Mouse (Mus musculus): Measurements from ENCODE around the gene Krtap1-3.
A peak's percentile ranks its signal among the peaks of the same experiment; 100 is the strongest.
"Not testable (repeated sequence)": the region's sequence is repeated elsewhere in the genome, so short reads cannot be mapped to it uniquely, and the experiment has no call there.

The Krtap1-3 gene

GRCm38 (mm10) chr11:99590981-99591380, at the start of gene Krtap1-3:
TSS of gene Krtap1-3 (minus strand) at chr11:99591339.
- no peak for DNase-seq (ENCODE audit: low read depth, low spot score)

DNA sequence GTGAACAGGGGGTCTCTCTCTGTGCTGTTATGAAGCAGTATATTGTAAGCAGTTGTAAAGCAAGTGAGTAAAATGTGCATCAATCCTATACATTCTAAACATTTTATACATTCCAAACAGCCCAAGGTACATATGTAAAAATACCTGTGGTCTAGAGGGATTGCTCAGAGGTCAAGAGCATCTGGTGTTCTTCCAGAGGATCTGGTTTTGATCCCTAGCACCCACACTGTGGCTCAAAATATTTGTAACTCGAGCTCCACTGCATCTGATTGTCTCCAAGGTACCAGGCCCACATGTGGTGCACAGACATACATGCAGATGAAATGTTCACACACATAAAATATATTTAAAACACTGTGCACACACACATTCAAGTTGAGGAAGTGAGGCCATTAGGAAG, 49.8 kb upstream of the Krtap1-3 start:
- peak; percentile 29 for DNase-seq (ENCODE audit: low read depth, low spot score)

DNA sequence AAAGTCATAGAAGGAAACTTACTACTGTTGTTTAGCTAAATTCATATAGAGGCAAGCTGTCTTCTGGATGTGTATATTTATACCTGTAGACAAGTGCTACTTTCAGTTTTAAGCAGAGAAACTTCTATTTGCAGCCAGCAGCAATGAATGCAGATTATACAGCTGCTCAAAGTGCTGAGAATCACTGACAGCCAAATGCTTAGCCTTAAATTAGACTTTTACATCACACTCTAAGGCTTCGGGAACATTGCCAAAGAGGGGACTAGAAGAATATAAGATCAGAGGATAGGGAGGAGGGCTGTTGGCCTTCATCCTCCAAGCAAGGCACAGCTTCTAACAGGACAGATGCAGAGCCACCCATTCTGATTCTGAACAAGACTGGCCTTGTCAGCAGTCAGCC, 45.9 kb upstream of the Krtap1-3 start:
- no peak for DNase-seq (ENCODE audit: low read depth, low spot score)

GRCm38 (mm10) chr11:99634653-99635134, 43.6 kb upstream of the Krtap1-3 start, which contains the start of gene Krtap4-2:
TSS of gene Krtap4-2 (minus strand) at chr11:99635084.
- no peak for DNase-seq (ENCODE audit: low read depth, low spot score)

DNA sequence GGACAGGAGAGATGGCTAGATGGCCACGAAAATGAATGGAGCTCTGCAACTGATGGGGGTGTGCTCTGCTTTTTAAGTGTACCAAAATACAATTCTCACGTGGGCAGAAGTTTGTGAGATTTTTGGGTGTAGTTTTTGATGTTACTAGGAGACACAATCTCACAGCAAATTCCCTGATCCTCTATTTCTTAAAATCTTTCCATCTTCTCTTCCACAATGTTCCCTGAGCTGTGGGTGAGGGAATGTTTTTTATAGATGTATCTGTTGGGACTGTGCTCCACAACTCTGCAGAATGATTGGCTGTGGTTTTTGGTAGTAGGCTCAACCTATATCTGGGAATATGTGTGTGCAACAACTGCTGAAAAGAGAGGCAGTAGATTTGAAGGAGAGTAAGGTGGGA, 42.2 kb upstream of the Krtap1-3 start:
- no peak for DNase-seq (ENCODE audit: low read depth, low spot score)

- DNase-seq (ENCODE audit: low read depth, low spot score) = no peak
Measured at GRCm38 (mm10) chr11:99630890-99631289, 39.8 kb upstream of the Krtap1-3 start.

GRCm38 (mm10) chr11:99628138-99628537, 37.0 kb upstream of the Krtap1-3 start, which contains the start of gene Krtap4-1:
TSS of gene Krtap4-1 (minus strand) at chr11:99628238.
- no peak for DNase-seq (ENCODE audit: low read depth, low spot score)

GRCm38 (mm10) chr11:99620335-99620734, 29.2 kb upstream of the Krtap1-3 start, which contains the start of gene Gm11562:
TSS of gene Gm11562 (minus strand) at chr11:99620435.
- no peak for DNase-seq (ENCODE audit: low read depth, low spot score)

- DNase-seq (ENCODE audit: low read depth, low spot score) = no peak
Measured at GRCm38 (mm10) chr11:99614796-99615363, 23.7 kb upstream of the Krtap1-3 start, which contains the start of gene Krtap2-4. TSS of gene Krtap2-4 (minus strand) at chr11:99614846.

DNA sequence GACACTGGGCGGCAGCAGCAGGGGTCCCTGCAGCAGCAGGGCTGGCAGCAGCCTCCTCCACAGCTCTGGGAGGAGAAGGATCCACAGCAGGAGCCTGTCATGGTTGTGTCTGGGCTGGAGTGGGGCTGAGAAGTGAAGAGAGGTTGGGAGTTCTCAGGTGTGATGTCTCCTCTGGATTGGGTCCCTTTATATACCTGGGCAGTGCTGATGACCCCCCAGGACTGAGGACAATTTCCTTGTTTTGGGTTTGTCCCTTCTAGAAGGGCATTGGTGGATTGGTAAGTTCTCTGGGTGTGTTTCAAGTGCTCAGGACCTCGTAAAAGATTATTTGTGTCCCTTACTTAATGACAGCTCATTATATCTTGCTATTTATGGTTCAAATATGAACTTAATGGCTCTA, 18.9 kb upstream of the Krtap1-3 start, which contains the start of gene Gm11937:
Gm11937 (minus strand) TSS at position 101 of the 400 bp plus-strand sequence.
- not testable (repeated sequence) for DNase-seq (ENCODE audit: low read depth, low spot score)

DNA sequence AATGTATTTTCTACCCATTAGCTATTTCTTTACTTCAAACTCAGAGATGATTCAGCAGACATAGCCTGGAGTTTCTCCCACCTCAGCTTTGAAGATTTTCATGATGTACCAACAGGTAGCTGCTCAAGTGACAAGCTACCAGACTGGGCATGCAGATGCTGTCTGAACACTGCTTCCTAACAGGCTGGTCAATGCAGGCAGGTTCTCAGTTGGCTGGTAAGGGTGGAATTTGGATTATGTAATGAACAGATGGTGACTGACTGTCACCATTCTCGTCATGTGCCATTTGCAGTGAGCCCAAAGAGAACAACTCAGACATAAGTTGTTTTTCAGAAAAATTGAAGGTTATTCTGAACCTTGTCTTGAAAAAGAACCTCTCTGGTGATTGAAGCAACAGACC, 18.0 kb upstream of the Krtap1-3 start:
- no peak for DNase-seq (ENCODE audit: low read depth, low spot score)

- DNase-seq (ENCODE audit: low read depth, low spot score) = not testable (repeated sequence)
Measured at GRCm38 (mm10) chr11:99603208-99603607, 12.1 kb upstream of the Krtap1-3 start, which contains the start of gene Gm11938. TSS of gene Gm11938 (minus strand) at chr11:99603308.

- not testable (repeated sequence) for DNase-seq (ENCODE audit: low read depth, low spot score)
Measured at GRCm38 (mm10) chr11:99597742-99598141, 6.6 kb upstream of the Krtap1-3 start, which contains the start of gene Krtap9-3. TSS of gene Krtap9-3 (minus strand) at chr11:99598105.

GRCm38 (mm10) chr11:99585096-99585495, 6.0 kb downstream of the Krtap1-3 start:
- DNase-seq (ENCODE audit: low read depth, low spot score) = no peak

DNA sequence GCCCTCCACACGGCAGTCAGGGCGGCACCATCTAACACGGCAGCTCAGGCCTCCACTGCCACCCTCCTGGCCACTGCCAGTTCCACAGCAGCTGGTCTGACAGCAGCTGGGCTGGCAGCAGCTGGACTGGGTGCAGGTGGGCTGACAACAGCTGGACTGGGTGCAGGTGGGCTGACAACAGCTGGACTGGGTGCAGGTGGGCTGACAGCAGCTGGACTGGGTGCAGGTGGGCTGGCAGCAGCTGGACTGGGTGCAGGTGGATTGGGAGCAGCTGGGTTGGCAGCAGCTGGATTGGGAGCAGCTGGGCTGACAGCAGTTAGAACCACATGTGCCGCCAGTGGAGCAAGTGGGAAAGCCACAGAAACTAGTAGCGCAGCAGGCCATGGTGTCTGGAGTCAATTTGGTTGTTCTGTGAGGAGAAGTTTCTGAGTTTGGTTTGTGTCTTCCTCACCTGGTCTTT, 7.9 kb downstream of the Krtap1-3 start, which contains the start of gene Krtap1-4:
Krtap1-4 (minus strand) TSS at position 410 of the 460 bp plus-strand sequence.
- no peak for DNase-seq (ENCODE audit: low read depth, low spot score)

DNA sequence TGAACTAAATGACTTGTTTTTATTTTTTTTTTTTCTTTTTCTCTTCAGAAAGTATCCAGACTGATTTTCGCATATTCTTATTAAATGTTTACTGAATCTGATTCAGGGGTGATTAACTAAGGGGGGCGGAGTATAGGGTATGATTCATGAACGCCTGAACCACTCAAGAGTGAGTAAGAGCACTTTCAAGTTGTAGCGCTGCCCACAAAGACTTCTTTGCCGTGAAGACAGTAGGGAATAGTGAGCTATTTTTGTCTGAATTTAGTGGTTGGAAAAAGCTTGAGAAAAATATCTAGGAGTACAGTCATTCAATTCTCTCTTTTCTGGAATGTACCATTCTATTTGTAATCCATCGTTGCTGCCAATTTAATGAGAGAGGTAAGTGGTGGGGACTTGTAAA, 9.6 kb downstream of the Krtap1-3 start:
- DNase-seq (ENCODE audit: low read depth, low spot score) = no peak

DNA sequence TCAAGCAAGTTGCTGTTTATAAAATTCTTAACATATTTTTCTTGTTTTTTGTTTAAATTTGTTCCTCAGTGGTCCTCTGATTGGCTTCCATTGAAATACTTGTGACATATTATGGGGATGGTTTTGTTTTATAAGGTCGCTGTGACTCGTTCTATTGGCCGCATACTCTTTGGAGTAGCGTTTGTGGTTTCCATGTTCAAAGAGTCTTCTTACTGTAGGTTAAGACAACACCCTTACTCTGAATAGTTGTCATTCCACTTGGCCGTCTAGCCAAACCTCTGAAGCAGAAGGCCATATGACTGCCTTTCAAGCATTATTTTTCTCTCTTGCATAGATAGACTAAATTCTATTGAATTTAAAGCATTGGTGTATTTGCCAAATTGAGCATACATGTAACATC, 10.1 kb downstream of the Krtap1-3 start:
- no peak for DNase-seq (ENCODE audit: low read depth, low spot score)

- DNase-seq (ENCODE audit: low read depth, low spot score) = no peak
Measured at GRCm38 (mm10) chr11:99580636-99581035, 10.5 kb downstream of the Krtap1-3 start, which contains the start of gene Krtap1-5. TSS of gene Krtap1-5 (minus strand) at chr11:99581016.

DNA sequence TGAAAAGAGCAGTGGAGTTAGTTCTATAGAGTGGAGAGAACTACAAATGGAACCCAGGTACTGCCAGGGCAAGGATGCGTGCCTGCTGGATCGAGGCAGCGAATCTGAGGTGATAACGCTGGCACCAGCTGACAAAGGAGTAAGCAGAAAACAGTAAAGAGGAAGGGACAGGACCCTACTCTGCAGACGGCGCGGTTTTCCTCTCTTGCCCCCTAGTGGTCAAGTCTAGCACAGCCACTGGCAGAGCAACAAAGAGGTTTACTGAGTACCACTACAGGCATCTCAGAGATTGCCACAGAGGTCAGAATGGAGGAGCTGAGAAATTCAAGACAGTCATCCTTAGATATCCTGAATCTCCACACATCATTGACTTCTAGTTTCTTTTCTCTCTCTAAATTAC, 17.0 kb downstream of the Krtap1-3 start:
- peak; percentile 76 for DNase-seq (ENCODE audit: low read depth, low spot score)

DNA sequence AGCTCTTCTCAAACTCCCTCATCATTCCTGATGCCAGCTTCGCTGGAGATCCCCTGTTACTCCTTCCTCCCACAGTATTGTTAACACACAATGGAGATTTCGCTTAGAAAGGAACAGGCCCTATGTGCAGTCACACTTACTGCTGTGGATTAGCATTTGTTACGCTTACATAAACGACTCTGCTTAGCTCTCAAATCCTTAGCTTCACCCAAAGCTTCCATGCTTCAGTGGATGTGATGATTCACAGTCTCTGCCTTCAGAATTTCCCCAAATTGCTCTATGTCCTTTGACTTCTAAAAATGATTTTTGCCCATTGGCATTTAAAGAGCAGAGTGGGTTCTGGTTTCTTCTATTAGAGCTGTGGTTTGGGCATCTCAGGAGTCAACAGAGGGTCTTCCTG, 18.0 kb downstream of the Krtap1-3 start:
- DNase-seq (ENCODE audit: low read depth, low spot score) = no peak

DNA sequence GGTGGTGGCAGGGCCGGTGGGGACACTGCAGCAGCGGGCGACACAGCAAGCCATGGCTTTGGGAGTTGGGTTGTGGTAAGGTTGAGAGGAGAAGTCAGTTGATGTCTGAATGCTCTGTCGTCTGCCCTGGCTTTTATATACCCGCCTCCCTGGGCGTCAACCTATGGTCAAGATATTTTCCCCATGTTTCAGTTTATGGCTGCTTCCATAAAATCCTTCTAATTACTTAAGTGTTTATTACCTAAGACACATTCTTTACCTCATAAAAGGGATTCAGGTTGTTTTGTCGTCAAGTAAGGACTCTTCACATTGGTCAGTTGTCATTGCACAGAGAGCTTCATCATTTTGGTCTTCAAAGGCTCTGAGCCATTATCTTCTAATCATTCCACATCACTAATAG, 24.6 kb downstream of the Krtap1-3 start, which contains the start of gene Krtap3-1:
Krtap3-1 (minus strand) TSS at position 101 of the 400 bp plus-strand sequence.
- DNase-seq (ENCODE audit: low read depth, low spot score) = no peak

- no peak for DNase-seq (ENCODE audit: low read depth, low spot score)
Measured at GRCm38 (mm10) chr11:99562580-99562979, 28.6 kb downstream of the Krtap1-3 start.

DNA sequence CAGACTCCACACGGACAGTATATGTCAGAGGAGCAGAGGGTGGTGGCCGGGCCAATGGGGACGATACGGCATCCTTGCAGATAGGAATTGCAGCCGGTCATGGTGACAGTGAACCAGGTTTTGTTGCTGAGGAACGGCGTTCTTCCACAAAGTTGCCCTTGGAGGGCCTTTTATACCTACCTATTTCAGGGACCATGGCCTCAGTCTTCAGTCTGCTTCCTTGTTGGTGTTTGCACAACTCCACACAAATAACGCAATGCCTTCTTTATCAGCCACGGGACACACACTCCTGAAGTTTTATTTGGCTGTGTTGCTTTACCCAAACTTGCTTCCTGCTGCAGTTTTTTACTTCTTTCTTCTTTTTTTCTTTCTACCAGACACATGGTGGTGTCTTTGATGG, 31.8 kb downstream of the Krtap1-3 start, which contains the start of gene Gm11939:
Gm11939 (minus strand) TSS at position 101 of the 400 bp plus-strand sequence.
- DNase-seq (ENCODE audit: low read depth, low spot score) = no peak

Measured in forelimb bud, embryonic 11.5 days (tissue).